Mouse (Mus musculus): ENCODE results near the gene Paxx. TPM values are rescaled to one million over a fixed set of nuclear protein-coding genes. Genes with fewer than 3 reads are reported as not detected.
A peak's percentile ranks its signal among the peaks of the same experiment; 100 is the strongest.

Gene Paxx
- total and polyA plus RNA-seq, 3 experiments = 13.9 to 16.2 (median 15.1) TPM

DNA sequence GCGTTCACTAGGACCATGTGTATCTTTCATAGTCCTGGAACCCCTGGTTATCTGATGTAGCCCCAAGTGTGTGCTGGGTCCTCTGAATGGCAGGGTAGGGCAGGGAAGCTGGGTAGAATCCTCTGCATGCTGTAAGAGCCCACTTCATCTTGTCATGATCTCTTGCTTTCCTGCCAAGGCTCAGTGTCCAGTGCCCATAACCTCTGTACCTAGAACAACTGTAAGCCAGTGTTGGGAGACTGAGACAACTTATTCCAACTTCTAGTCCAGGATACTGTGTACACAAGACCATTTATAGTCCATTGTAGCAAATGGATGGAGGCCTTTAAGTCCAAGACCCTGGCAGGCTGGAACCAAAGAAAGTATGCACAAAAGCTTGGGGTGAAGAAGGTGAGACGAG, 4.4 kb upstream of the Paxx start:
- no peaks in the 10 kb centered on the region for H3K9me3 ChIP-seq (replicated peaks; ENCODE audit: low read length)
- no peaks in the 10 kb centered on the region for H3K27me3 ChIP-seq (replicated peaks)
- dilution Hi-C loops (cut with MboI; ENCODE audit: extremely low pct_ligation_motif_present, extremely low pct_unique_long_range_greater_than_20kb, low sequenced_read_pairs) (no loop called here), in situ Hi-C loops (cut with MboI; ENCODE audit: low pct_ligation_motif_present, low pct_unique_long_range_greater_than_20kb, low sequenced_read_pairs) (no loop called here)
- no peak overlapping the region for H3K4me2 ChIP-seq (ENCODE audit: insufficient read depth, low read depth, poor library complexity, severe bottlenecking)
- 0 out of 2 replicates have a peak, but pooled peaks cover under 1% of the 10 kb centered on the region for H3K79me2 ChIP-seq (replicated peaks; ENCODE audit: control insufficient read depth, extremely low read depth, insufficient read depth, poor library complexity, severe bottlenecking)
- TF ChIP-seq HCFC1 (IDR thresholded peaks at IDR 0.05; ENCODE audit: low read depth, low read length) (no peak), BHLHE40 (IDR thresholded peaks at IDR 0.05; ENCODE audit: low read depth, low read length) (no peak), ETS1 (conservative IDR thresholded peaks at IDR 0.05; ENCODE audit: low read depth, low read length) (no peak), ZKSCAN1 (IDR thresholded peaks at IDR 0.05; ENCODE audit: borderline replicate concordance, low read depth, low read length) (no peak), CTCF (conservative IDR thresholded peaks at IDR 0.05 in 1 of 2, IDR thresholded peaks at IDR 0.05 in 1 of 2; ENCODE audit: low read depth in 2 of 2, low read length in 2 of 2) (no peak), JUN (IDR thresholded peaks at IDR 0.05; ENCODE audit: insufficient read depth, low read depth, low read length) (no peak), EP300 (IDR thresholded peaks at IDR 0.05; ENCODE audit: low read length) (no peak), TCF12 (IDR thresholded peaks at IDR 0.05; ENCODE audit: low read depth, low read length) (no peak), NELFE (IDR thresholded peaks at IDR 0.05; ENCODE audit: low read depth, low read length) (no peak), PAX5 (IDR thresholded peaks at IDR 0.05; ENCODE audit: low read length) (no peak), UBTF (IDR thresholded peaks at IDR 0.05; ENCODE audit: low read depth, low read length) (no peak)
- peak overlapping the region in 1 of 3 experiments; percentile 44 for H3K4me3 ChIP-seq (replicated peaks in 1 of 3; ENCODE audit: low read depth in 2 of 3, low read length in 2 of 3, poor library complexity in 1 of 3)
- H3K27ac ChIP-seq (ENCODE audit: insufficient read depth, low read depth) = peak overlapping the region; percentile 44
- no peaks in the 10 kb centered on the region for H3K36me3 ChIP-seq (replicated peaks in 1 of 2; ENCODE audit: control insufficient read depth in 1 of 2, insufficient read depth in 1 of 2, low read length in 1 of 2)
- no peak for DNase-seq (ENCODE audit: extremely low read depth)
- H3K9ac ChIP-seq (ENCODE audit: insufficient read depth, low read depth) = peak overlapping the region; percentile 50
- H3K4me1 ChIP-seq (ENCODE audit: control insufficient read depth in 1 of 2, insufficient read depth in 2 of 2) = peaks cover 30 to 68% of the 10 kb centered on the region in 2 experiments

GRCm38 (mm10) chr2:25463630-25464029, 2.7 kb upstream of the Paxx start:
- TF ChIP-seq CTCF (conservative IDR thresholded peaks at IDR 0.05 in 1 of 2, IDR thresholded peaks at IDR 0.05 in 1 of 2; ENCODE audit: low read depth in 2 of 2, low read length in 2 of 2) (no peak), RAD21 (IDR thresholded peaks at IDR 0.05; ENCODE audit: low read depth, low read length) (no peak), POLR2A (IDR thresholded peaks at IDR 0.05; ENCODE audit: low read depth, low read length) (no peak), MYC (IDR thresholded peaks at IDR 0.05; ENCODE audit: low read depth, low read length) (no peak), USF2 (conservative IDR thresholded peaks at IDR 0.05; ENCODE audit: low read depth, low read length) (no peak), TCF12 (IDR thresholded peaks at IDR 0.05; ENCODE audit: low read depth, low read length) (no peak), HCFC1 (IDR thresholded peaks at IDR 0.05; ENCODE audit: low read depth, low read length) (no peak), NELFE (IDR thresholded peaks at IDR 0.05; ENCODE audit: low read depth, low read length) (no peak), UBTF (IDR thresholded peaks at IDR 0.05; ENCODE audit: low read depth, low read length) (no peak), ZNF384 (IDR thresholded peaks at IDR 0.05; ENCODE audit: low read depth, low read length) (no peak), KAT2A (IDR thresholded peaks at IDR 0.05; ENCODE audit: insufficient replicate concordance, low read length) (no peak), NRF1 (IDR thresholded peaks at IDR 0.05; ENCODE audit: low read depth, low read length) (no peak), CHD2 (IDR thresholded peaks at IDR 0.05; ENCODE audit: low read length) (no peak), POLR2AphosphoS2 (IDR thresholded peaks at IDR 0.05; ENCODE audit: low read depth, low read length) (no peak), ELF1 (IDR thresholded peaks at IDR 0.05; ENCODE audit: low read depth, low read length) (no peak), IRF4 (IDR thresholded peaks at IDR 0.05; ENCODE audit: low read depth, low read length) (no peak)
- no peaks in the 10 kb centered on the region for H3K27me3 ChIP-seq (replicated peaks)
- H3K27ac ChIP-seq (ENCODE audit: insufficient read depth, low read depth) = no peak overlapping the region
- H3K4me1 ChIP-seq (ENCODE audit: control insufficient read depth in 1 of 2, insufficient read depth in 2 of 2) = peaks cover 33 to 70% of the 10 kb centered on the region in 2 experiments
- no peak overlapping the region for H3K9ac ChIP-seq (ENCODE audit: insufficient read depth, low read depth)
- H3K4me3 ChIP-seq (replicated peaks in 1 of 3; ENCODE audit: low read depth in 2 of 3, low read length in 2 of 3, poor library complexity in 1 of 3) = no peak overlapping the region
- dilution Hi-C loops (cut with MboI; ENCODE audit: extremely low pct_ligation_motif_present, extremely low pct_unique_long_range_greater_than_20kb, low sequenced_read_pairs) (no loop called here), in situ Hi-C loops (cut with MboI; ENCODE audit: low pct_ligation_motif_present, low pct_unique_long_range_greater_than_20kb, low sequenced_read_pairs) (no loop called here)
- H3K4me2 ChIP-seq (ENCODE audit: insufficient read depth, low read depth, poor library complexity, severe bottlenecking) = no peak overlapping the region
- no peak for DNase-seq (ENCODE audit: extremely low read depth)
- peaks cover under 1 to 9% of the 10 kb centered on the region in 2 experiments for H3K36me3 ChIP-seq (replicated peaks in 1 of 2; ENCODE audit: control insufficient read depth in 1 of 2, insufficient read depth in 1 of 2, low read length in 1 of 2)
- peaks cover 2% of the 10 kb centered on the region; the same call in 1 of the 2 replicates for H3K79me2 ChIP-seq (replicated peaks; ENCODE audit: control insufficient read depth, extremely low read depth, insufficient read depth, poor library complexity, severe bottlenecking)
- no peaks in the 10 kb centered on the region for H3K9me3 ChIP-seq (replicated peaks; ENCODE audit: low read length)

All from CH12.LX (cell line).